Mouse (Mus musculus): ENCODE results near the gene Pfkm.

DNA sequence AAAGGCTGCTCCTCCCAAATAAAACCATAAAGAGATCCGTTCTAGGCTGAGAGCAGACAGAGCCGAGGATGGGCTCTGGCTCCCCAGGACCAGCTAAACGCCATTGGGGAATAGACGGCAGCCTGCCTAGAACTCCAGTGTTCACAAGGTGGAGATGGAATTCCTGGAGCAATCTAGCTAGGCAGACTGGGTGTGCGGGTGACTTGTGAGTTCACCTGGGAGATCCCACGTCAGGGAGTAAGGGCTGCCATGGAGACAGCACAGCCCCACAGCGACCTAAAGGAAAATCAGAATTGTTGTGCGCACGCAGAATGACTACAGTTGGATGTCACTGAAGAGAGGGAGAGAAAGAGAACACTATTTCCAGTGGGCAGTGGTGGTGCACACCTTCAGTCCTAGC is 23.9 kb upstream of the Pfkm start:
- no peak for TF ChIP-seq CTCF (IDR thresholded peaks at IDR 0.05; ENCODE audit: control insufficient read depth, insufficient read depth, insufficient read length)
- TF ChIP-seq MAX (IDR thresholded peaks at IDR 0.05), result no peak
- TF ChIP-seq MYOG (IDR thresholded peaks at IDR 0.05; ENCODE audit: control insufficient read depth, extremely low read depth, insufficient read length), result no peak
- no peak for TF ChIP-seq USF1 (IDR thresholded peaks at IDR 0.05; ENCODE audit: low read depth)
- no peak for TF ChIP-seq CEBPB (IDR thresholded peaks at IDR 0.05; ENCODE audit: low read depth)
- no peak for TF ChIP-seq FOSL1 (IDR thresholded peaks at IDR 0.05; ENCODE audit: insufficient read depth, low read length, poor library complexity, severe bottlenecking)
